Mouse (Mus musculus) adipocyte (in vitro differentiated cells): ENCODE measurements around the gene Nme7.

Source experiments
- DNase-seq: peaks from one replicate; pipeline ENCODE4 v3.0.0-alpha.2; 2016; ENCODE audit warnings: low spot score

The Nme7 gene

DNA sequence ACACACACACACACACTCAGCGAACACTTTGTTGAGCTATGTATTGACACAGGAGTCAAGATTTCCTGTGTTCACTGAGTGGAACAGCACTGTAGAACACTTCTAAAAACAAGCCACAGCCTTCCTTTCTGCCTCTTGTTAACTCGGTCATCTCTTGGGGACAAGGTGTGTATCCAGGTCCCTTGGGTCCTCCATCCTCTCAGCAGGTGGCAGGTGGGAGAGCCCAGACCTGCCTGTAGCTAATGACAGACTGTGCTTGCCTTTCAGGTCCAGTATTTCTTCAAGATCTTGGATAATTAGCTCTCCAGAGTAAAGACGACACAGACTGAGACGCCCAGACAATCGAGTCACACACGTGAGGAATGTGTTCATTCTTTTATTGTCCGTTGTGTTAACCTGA, 132.8 kb downstream of the Nme7 start:
- no peak for DNase-seq

GRCm38 (mm10) chr1:164440230-164440629, 136.3 kb downstream of the Nme7 start:
- DNase-seq = no peak

- DNase-seq = no peak
These were observed 136.9 kb downstream of the Nme7 start for GRCm38 (mm10) chr1:164440708-164441407.

DNA sequence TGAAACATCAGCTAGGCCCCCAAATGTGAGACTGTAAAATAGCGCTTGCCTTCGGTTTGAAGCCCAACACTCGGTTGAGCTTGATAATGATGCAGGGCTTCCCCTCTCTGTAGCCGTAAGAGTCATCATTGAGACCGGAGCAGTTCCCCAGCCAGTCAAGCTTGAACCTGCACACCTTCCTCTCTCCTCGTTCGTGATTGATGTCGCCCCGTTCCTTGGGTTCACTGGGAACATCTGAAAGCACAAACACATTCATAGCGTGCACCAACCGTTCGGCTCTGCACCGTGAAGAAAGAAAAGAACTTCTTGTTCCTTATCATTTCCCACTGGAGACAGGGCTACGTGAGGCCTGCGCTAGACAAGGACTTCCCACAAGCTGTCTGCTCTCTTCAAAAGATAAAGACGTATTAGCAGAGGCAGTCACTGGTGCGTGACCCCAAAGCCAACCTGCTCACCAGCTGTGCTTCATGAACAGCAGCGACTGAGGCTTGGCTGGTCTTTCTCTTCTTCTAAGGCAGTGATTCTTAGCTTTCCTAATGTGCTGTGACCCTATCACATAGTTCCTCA, 137.6 kb downstream of the Nme7 start:
- no peak for DNase-seq

DNA sequence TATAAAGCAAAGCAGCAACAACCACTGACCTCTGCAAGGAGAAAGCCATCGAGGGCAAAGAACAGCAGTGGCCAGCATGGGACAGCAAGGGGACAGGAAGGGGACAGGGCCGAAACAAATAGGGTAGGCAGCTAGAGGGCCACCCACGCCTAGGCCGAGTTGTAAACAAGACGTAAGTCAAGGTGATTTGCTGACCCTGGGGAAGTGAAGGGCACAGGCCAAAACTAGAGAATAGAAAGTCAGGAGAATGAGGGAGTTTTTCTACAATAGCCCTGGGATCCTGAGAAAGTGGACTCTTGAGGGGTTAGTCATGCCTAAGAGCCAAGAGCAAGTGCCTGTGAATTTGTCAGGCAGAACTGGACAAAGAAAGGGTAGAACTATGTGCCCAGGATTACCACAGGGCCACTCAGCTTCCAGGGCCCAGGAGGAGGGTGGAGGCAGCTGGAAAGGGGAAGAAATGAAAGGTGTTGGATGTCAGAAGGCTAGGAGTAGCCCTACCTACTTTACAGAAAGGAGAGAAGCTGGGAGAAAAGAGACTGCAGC, 141.8 kb downstream of the Nme7 start:
- no peak for DNase-seq

GRCm38 (mm10) chr1:164446535-164446934, 142.6 kb downstream of the Nme7 start:
- DNase-seq = no peak

DNA sequence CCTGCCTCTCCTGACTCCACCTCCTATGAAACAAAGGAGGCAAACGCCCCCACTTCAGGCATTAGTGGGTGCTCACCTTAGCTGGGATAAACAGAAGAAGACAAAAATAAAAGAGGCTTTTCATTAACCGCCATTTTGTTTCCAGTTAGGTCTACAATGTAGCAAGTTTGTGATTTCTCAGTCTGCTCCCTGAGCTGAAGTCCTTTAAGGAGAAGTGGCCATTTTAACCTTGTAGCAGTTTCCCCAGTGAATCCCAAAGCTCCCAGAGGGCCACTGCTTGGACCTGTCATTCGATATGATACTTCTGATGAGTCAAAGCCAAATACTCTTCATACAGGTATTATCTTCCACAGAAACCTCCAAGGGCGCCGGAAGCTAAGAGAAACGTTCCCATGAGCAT, 143.6 kb downstream of the Nme7 start:
- DNase-seq = no peak

DNA sequence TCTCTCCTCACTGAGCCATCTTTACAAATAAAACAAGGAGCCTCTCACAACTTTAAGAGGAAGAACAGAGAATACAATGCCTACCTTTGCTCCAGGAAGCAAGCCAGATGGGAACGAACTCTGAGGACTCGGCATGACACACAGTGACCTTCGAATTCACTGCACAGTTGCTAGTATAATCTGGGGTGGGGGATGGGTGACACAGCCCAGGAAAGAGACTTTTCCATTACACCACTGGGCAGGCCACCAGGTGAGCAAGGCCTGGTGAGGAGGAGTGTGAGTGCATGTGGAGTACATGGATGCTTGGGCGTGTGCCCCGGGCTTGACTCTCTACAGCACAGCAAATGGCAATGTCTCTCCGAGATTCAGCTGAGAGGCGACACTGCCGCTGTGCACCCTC, 145.7 kb downstream of the Nme7 start:
- DNase-seq = no peak

DNA sequence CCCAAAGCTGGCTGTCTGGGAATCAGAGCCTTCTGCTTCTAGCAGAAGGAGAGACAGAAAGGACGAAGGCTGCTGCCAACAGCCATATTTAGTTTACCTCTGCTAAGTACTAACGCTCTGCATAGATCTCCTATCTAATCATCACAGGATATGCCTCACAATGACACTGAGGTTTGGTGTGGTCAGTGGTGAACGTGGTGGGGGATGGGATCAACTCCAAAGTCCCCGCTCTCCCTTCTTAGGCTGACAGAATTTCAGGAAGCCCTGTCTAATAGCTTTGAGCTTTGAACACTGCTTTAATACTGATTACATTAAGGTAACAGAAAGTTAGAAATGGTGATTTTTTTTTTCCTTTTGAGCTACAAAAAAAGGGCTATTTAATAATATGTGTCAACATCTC, 146.3 kb downstream of the Nme7 start:
- no peak for DNase-seq

DNA sequence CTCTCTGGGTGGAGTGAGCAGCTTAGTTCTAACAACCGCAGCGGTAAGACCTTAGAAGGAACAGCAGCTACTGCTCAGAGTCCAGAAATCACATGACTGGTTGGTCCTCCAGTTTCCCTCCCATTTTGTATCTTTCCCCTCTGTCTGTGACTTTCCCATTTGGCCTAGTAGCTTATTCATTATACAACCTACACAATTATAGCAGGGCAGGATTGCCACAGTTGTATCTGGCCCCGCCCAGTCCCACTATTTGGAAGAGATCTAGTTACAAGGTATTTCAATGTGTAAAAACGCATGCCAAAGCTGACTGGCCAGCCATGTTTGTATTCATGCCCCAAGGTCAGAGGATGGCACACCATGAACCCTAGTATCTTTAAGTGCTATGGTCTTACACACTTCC, 146.7 kb downstream of the Nme7 start:
- no peak for DNase-seq

GRCm38 (mm10) chr1:164451346-164451745, 147.4 kb downstream of the Nme7 start:
- DNase-seq = no peak

GRCm38 (mm10) chr1:164452580-164452979, 148.7 kb downstream of the Nme7 start:
- no peak for DNase-seq

DNA sequence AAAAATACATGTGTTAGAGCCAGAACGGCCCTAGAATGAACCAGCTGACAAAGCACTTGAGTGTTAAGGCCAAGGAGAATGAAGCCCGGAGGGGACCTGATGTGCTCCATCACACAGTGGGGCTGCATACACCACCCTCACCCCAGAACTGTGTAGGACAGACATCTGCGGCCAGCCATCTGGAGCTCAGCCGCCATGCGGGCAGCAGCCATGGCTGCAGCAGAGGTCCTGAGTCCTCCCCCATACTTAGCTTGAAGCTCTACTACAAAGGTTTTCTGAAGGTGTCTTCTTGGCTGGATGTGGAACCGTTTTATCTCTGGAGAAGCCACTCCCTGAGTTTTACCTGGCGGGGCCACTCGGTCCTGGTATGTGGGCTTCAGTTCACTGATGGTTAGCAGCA, 149.2 kb downstream of the Nme7 start:
- DNase-seq = no peak

DNA sequence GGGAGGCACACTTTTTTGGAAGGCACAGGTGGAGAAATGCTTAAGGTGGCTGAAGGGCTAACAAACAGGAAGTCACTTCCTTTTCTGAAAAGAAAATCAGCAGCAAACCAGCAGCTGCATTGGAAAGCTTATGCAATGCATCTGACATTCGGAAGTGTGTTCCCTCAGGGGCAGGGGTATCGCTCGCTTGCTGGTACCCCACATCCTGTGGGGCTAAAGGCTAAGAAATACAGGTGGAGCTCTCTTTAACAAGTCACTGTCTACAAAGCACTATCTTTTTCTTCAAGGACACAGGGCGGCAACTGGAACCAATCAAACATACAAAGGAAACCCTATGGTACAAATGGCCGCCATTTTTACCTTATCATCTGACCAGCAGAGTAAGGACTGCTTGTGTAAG, 149.8 kb downstream of the Nme7 start:
- no peak for DNase-seq

DNA sequence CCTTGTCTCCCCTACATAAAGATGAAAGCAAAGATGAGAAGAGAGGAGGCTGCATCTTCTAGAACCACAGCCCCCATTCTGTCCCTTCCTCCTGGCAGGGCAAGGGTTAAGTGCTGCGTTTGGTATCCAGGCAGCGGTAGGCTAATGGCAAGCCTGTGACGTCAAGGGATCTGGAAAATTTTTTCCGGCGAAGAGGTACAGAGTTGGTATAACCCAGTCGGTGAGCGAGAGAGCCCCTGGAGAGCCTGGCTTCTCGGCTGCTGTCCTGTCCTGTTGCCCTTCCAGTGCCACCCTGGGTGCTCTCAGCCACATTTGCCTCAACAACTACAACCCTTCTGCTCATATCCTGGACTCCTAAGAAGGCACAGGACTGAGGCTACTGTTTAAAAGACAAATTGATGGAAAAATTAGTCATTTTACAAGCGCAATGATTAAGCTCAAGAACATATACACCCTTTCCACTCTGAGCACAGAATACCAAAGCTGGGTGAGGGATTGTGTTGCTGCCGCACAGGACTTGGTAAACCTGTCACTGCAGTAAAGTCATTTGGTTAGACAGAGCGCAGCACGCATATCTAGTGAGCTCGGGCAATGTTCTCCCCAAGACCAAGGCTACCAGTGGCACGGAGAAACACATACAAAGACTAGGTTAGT, 151.0 kb downstream of the Nme7 start:
- no peak for DNase-seq

DNA sequence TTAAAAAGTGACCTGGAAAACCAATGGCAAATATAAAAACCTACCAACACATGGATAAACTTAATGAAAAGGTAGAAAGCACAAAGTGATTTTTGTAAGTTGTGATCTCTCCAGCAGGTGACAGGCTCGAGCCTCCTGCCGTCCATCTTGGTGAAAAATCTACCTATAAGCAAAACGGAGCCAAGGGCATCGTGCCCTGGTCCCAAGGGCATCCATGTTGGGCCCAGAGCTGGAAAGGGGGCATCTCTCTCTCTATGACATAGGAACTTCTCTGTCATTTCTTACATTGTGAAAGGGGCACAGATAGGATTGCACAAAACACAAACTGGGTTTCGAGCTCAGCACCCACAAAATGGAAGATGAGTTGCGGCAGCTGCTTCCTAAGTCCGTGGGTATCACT, 151.7 kb downstream of the Nme7 start:
- no peak for DNase-seq

DNA sequence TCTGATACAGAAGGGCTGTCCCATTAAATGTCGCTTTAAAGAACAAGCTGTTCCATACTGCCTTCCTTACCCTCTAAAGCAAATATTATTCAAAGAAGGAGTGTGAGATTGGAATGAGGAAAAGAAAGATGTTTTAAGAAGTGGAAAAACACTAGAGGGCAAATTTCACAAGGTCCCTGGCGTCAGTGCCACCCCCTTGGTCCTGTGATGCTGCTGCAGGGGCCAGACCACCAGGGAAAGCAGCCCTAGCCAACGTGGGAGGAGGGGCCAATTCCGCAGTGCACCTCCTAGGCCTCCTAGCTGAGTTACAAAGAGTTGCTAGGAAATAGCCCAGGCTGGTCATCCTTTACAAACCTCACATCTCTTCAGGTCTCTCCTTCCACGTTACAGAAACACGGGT, 152.1 kb downstream of the Nme7 start:
- DNase-seq = no peak

GRCm38 (mm10) chr1:164456731-164457130, 152.8 kb downstream of the Nme7 start:
- no peak for DNase-seq

GRCm38 (mm10) chr1:164457531-164458244, 153.8 kb downstream of the Nme7 start:
- peak; percentile 13 for DNase-seq

DNA sequence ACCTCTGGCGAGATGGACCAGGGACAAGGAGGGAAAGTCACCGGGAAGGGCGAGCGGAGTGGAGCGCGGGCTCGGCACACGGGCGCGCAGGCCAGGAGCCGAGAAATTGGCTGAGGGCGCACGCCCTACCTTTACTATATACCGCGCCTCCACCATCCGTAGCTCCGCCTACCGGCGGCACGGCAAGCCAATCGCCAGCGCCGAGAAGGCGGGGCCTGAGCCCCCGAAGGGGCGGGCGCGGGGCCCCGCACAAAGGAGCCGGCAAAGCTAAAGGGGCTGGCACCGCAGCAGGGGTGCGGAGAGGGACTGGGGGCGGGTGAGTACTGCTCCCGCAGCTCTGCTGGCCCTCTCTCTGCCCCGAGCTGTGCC, 154.3 kb downstream of the Nme7 start, which contains the start of gene Atp1b1:
Gene Atp1b1, minus strand, starts transcription at position 111 of the 369 bp plus-strand sequence.
- no peak for DNase-seq

GRCm38 (mm10) chr1:164458621-164459051, 154.7 kb downstream of the Nme7 start:
- DNase-seq = no peak

DNA sequence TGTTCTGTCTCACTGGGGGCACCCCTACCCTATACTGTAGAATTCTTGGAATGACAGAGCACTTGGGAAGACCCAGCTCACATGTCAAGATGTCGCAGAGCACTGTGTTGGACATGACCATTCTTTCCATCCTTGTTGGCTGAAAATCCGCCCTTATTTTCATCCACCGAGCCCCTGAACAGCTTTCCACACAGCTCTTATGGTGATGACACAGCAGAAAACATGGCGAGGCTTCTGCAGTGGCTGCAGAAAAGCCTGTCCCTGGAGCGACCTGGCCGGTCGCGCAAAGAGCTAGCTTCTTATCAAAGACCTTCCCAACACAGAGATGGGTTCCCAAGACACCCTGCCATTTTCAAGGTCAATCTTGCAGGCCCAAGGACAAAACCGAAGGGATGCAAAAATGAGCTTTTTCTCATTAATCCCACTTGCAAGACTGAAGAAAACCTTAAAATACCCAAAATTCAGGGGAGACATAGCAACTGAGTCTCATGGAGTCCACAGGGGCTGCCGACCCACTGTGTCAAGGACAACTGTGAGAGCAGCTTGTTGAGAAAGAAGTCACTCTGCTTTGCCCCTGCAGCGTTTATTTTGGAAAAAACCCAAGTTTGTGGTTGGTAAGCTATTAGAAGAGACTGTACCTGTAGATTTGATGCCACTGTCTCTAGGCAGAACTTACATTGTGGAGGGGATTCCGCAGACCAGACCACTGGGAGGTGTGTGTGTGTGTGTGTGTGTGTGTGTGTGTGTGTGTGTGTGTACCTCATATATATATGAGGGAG, 155.4 kb downstream of the Nme7 start:
- no peak for DNase-seq
